Mouse (Mus musculus) liver, embryonic 14.5 days (tissue): Measurements from ENCODE around the gene Clrn2. TPM values are rescaled to one million over a fixed set of nuclear protein-coding genes. Genes with fewer than 3 reads are reported as not detected.

Experiments
- ATAC-seq: fragments of 200-750 bp; cut with Nextera tagmentation; 2 replicates; pipeline ENCODE4 v1.8.0; 2017; ENCODE audit warnings: moderate number of reproducible peaks, mild to moderate bottlenecking, moderate library complexity; ENCODE audit not compliant: insufficient read depth
- DNase-seq, 3 experiments: peaks; one replicate each; pipeline ENCODE4 v3.0.0-alpha.2; 2012 to 2013; ENCODE audit warnings: low read depth in 3 of 3, low spot score in 3 of 3
- H3K27ac ChIP-seq: fragments of 300-500 bp; sonication (generic); 2 replicates; pipeline ENCODE4 v1.5.1; 2014; ENCODE audit warnings: moderate library complexity, mild to moderate bottlenecking, control low read depth, inconsistent platforms
- H3K27me3 ChIP-seq: fragments of 300-500 bp; sonication (generic); 2 replicates; pipeline ENCODE4 v1.6.1; 2014; ENCODE audit warnings: mild to moderate bottlenecking, low read length, moderate library complexity; ENCODE audit not compliant: control insufficient read depth, insufficient read depth
- H3K36me3 ChIP-seq: fragments of 300-500 bp; sonication (generic); replicated peaks from 2 replicates; pipeline ENCODE4 v1.6.1; 2014; ENCODE audit warnings: low read depth; ENCODE audit not compliant: control insufficient read depth, insufficient read depth
- H3K4me1 ChIP-seq, 2 experiments: fragments of 200-500 bp in 1 of 2; fragments of 300-500 bp in 1 of 2; sonication (generic) in 1 of 2; replicated peaks; 2 replicates each; pipeline ENCODE4 v1.6.1; 2012 to 2014; ENCODE audit warnings: antibody characterized with exemption in 1 of 2, inconsistent platforms in 1 of 2, low read length in 1 of 2; ENCODE audit not compliant: control insufficient read depth in 2 of 2, insufficient read depth in 2 of 2
- H3K4me2 ChIP-seq: fragments of 300-500 bp; sonication (generic); 2 replicates; pipeline ENCODE4 v1.6.1; 2014; ENCODE audit warnings: low read depth, mild to moderate bottlenecking, control low read depth, moderate library complexity
- H3K4me3 ChIP-seq, 2 experiments: fragments of 200-500 bp in 1 of 2; fragments of 300-500 bp in 1 of 2; sonication (generic) in 1 of 2; 2 replicates each; pipeline ENCODE4 v1.5.1; 2012 to 2014; ENCODE audit warnings: low read depth in 2 of 2, low read length in 2 of 2, mild to moderate bottlenecking in 2 of 2, control low read depth in 1 of 2, inconsistent platforms in 1 of 2, moderate library complexity in 1 of 2; ENCODE audit not compliant: insufficient read depth in 1 of 2
- H3K9ac ChIP-seq: fragments of 300-500 bp; sonication (generic); replicated peaks from 2 replicates; pipeline ENCODE4 v1.6.1; 2014; ENCODE audit warnings: mild to moderate bottlenecking, control low read depth, moderate library complexity
- H3K9me3 ChIP-seq: fragments of 300-500 bp; sonication (generic); 2 replicates; pipeline ENCODE4 v1.6.1; 2016; ENCODE audit warnings: low read length, mixed read lengths; ENCODE audit not compliant: control insufficient read depth
- CTCF ChIP-seq: IDR thresholded peaks from 2 replicates; pipeline ENCODE4 v1.5.1; 2016; ENCODE audit warnings: antibody characterized with exemption, low read depth, control low read depth
- EP300 ChIP-seq: IDR thresholded peaks from 2 replicates; pipeline ENCODE4 v1.6.1; 2016; ENCODE audit warnings: antibody characterized with exemption, low read depth
- WGBS: fragments of 180-500 bp; shearing (Covaris S2); extraction: QIAGEN DNeasy Blood & Tissue Kit; methylation state at CpG from one replicate; pipeline ENCODE4 v1.1.7; 2014; ENCODE audit not compliant: insufficient replicate concordance; 5-methylcytosine and 5-hydroxymethylcytosine counted together
- polyA plus RNA-seq, 2 experiments: library from polyadenylated mRNA; depleted of rRNA in 1 of 2; stranded (reverse) in 1 of 2; unstranded in 1 of 2; fragments of >200 nt; fragmentation: Nextera tagmentation in 1 of 2; extraction: Ambion mirVana in 1 of 2; gene quantifications; 2 replicates each; pipeline versions ENCODE4 v1.2.1 to v1.2.3; 2012 to 2014

Gene Clrn2
- polyA plus RNA-seq, 2 experiments, result not detected

DNA sequence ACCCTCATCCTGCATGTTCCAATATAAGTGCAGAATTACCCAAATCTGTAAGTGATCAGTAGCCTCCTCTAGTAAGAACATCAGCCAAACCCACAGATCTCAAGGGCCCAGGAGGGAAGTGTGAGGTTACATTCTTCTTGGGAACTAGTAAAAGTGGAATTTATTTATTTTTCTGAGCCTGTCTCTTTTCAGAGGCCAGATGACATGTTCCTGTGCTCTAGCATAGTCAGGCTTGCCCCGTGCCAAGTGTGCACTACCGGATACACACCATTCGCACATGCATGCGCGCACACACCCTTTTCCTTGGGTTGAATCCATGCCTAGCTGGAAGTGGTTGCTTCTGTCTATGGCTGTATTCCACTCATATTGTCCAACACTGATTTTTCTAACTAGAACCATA lies 22.2 kb downstream of the Clrn2 start:
- 80% methylated on average over 5 of the region's 5 CpGs for WGBS
- no peaks in the 10 kb centered on the region for H3K27me3 ChIP-seq
- H3K9ac ChIP-seq, result no peak overlapping the region
- ATAC-seq (no peak), DNase-seq (no peak)
- H3K4me1 ChIP-seq, result no peaks in the 10 kb centered on the region
- no peak overlapping the region for H3K4me3 ChIP-seq
- no peak overlapping the region for H3K27ac ChIP-seq
- no peaks in the 10 kb centered on the region for H3K9me3 ChIP-seq
- no peak for TF ChIP-seq EP300
- TF ChIP-seq CTCF, result no peak
- no peak overlapping the region for H3K4me2 ChIP-seq
- no peaks in the 10 kb centered on the region for H3K36me3 ChIP-seq

- Histone ChIP-seq H3K4me2 (no peak overlapping the region), H3K4me3 (no peak overlapping the region), H3K36me3 (no peaks in the 10 kb centered on the region), H3K27me3 (no peaks in the 10 kb centered on the region), H3K9me3 (no peaks in the 10 kb centered on the region), H3K9ac (no peak overlapping the region), H3K27ac (no peak overlapping the region), H3K4me1 (no peaks in the 10 kb centered on the region)
- no peak for DNase-seq
- TF ChIP-seq CTCF (no peak), EP300 (no peak)
- no peak for ATAC-seq
- 61% methylated on average over 6 of the region's 6 CpGs for WGBS
Observed at GRCm38 (mm10) chr5:45476288-45476687, 22.7 kb downstream of the Clrn2 start.

DNA sequence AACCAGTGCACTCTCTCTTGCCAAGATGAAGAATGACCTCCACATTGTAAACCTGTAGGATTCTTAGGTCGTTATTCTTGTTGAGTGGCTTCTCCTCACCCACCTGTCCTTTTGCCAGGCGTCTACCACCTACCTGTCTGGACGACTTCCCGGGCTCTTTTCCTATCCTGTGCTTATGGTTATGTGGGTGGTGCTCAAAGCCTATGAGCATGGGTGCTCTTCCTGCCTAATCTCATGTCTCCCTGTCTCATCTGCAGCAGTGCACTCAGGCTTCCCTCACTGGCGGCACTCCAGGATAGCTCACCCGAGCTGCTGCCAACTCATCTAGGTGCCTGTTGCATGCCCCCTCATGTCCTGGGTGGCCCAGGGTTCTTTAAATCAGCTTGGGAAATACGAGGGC lies 24.1 kb downstream of the Clrn2 start:
- Histone ChIP-seq H3K9me3 (no peaks in the 10 kb centered on the region), H3K4me3 (no peak overlapping the region), H3K4me1 (no peaks in the 10 kb centered on the region), H3K27me3 (no peaks in the 10 kb centered on the region), H3K36me3 (no peaks in the 10 kb centered on the region), H3K4me2 (no peak overlapping the region), H3K27ac (no peak overlapping the region), H3K9ac (no peak overlapping the region)
- ATAC-seq, result no peak
- WGBS, result 53% methylated on average over 7 of the region's 7 CpGs
- no peak for DNase-seq
- TF ChIP-seq EP300, result no peak
- TF ChIP-seq CTCF, result no peak

DNA sequence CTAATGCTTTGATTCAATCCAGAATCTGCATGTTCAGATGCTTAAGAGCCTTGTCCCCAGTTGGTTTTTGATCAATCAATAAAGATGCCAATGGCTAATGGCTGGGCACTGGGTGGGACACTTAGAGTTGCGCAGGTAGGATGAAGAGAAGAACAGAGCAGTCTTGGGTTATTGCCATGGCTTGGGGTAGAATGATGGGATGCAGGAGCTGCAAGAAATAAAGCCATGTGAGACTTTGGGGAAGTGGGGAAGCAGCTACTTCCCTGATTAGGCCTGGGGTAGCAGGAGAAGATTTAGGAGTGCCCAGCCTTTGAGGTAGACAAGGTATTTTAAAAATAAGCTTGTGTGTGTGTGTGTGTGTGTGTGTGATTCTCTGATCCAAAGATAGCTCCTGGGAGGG lies 26.5 kb downstream of the Clrn2 start:
- DNase-seq (no peak), ATAC-seq (no peak)
- WGBS, result 51% methylated on average over 1 of the region's 1 CpGs
- Histone ChIP-seq H3K9ac (no peak overlapping the region), H3K4me2 (no peak overlapping the region), H3K4me3 (no peak overlapping the region), H3K27me3 (no peaks in the 10 kb centered on the region), H3K27ac (no peak overlapping the region), H3K9me3 (no peaks in the 10 kb centered on the region), H3K36me3 (no peaks in the 10 kb centered on the region), H3K4me1 (no peaks in the 10 kb centered on the region)
- TF ChIP-seq CTCF (no peak), EP300 (no peak)

GRCm38 (mm10) chr5:45481125-45481524 lies 27.6 kb downstream of the Clrn2 start:
- no peak for DNase-seq
- no peak for ATAC-seq
- no peaks in the 10 kb centered on the region for H3K4me1 ChIP-seq
- no peak overlapping the region for H3K4me2 ChIP-seq
- H3K4me3 ChIP-seq, result no peak overlapping the region
- H3K36me3 ChIP-seq, result no peaks in the 10 kb centered on the region
- WGBS, result 71% methylated on average over 2 of the region's 2 CpGs
- no peaks in the 10 kb centered on the region for H3K9me3 ChIP-seq
- no peak overlapping the region for H3K27ac ChIP-seq
- H3K27me3 ChIP-seq, result no peaks in the 10 kb centered on the region
- no peak overlapping the region for H3K9ac ChIP-seq
- TF ChIP-seq CTCF (no peak), EP300 (no peak)

GRCm38 (mm10) chr5:45482607-45483006 lies 29.1 kb downstream of the Clrn2 start:
- Histone ChIP-seq H3K9me3 (no peaks in the 10 kb centered on the region), H3K27me3 (no peaks in the 10 kb centered on the region), H3K4me3 (no peak overlapping the region), H3K4me2 (no peak overlapping the region), H3K9ac (no peak overlapping the region), H3K27ac (no peak overlapping the region), H3K36me3 (no peaks in the 10 kb centered on the region), H3K4me1 (no peaks in the 10 kb centered on the region)
- no peak for DNase-seq
- WGBS, result 43% methylated on average over 3 of the region's 3 CpGs
- TF ChIP-seq CTCF (no peak), EP300 (no peak)
- no peak for ATAC-seq
